Mouse (Mus musculus) stomach, embryonic 16.5 days (tissue): ENCODE measurements around the gene Ehbp1. TPM values are rescaled to one million over a fixed set of nuclear protein-coding genes. Genes with fewer than 3 reads are reported as not detected.

ENCODE experiments used
- ATAC-seq: fragments of 200-750 bp; cut with Nextera tagmentation; 2 replicates; pipeline ENCODE4 v1.8.0; 2017; ENCODE audit warnings: moderate number of reproducible peaks, moderate TSS enrichment; ENCODE audit not compliant: insufficient read depth, low FRiP score
- H3K27ac ChIP-seq: fragments of 300-500 bp; sonication (generic); 2 replicates; pipeline ENCODE4 v1.5.1; 2014; ENCODE audit warnings: low read length
- H3K27me3 ChIP-seq: fragments of 300-500 bp; sonication (generic); 2 replicates; pipeline ENCODE4 v1.6.1; 2014; ENCODE audit warnings: low read length, control low read depth, mixed read lengths; ENCODE audit not compliant: control insufficient read depth, insufficient read depth
- H3K36me3 ChIP-seq: fragments of 300-500 bp; sonication (generic); 2 replicates; pipeline ENCODE4 v1.6.1; 2014; ENCODE audit warnings: low read length; ENCODE audit not compliant: control insufficient read depth, insufficient read depth
- H3K4me1 ChIP-seq: fragments of 300-500 bp; sonication (generic); 2 replicates; pipeline ENCODE4 v1.6.1; 2014; ENCODE audit warnings: low read length, control low read depth, mixed read lengths; ENCODE audit not compliant: control insufficient read depth, insufficient read depth
- H3K4me2 ChIP-seq: fragments of 300-500 bp; sonication (generic); 2 replicates; pipeline ENCODE4 v1.6.1; 2014; ENCODE audit warnings: low read depth, low read length, mixed read lengths
- H3K4me3 ChIP-seq: fragments of 300-500 bp; sonication (generic); replicated peaks from 2 replicates; pipeline ENCODE4 v1.5.1; 2014; ENCODE audit warnings: mild to moderate bottlenecking, low read length
- H3K9ac ChIP-seq: fragments of 300-500 bp; sonication (generic); 2 replicates; pipeline ENCODE4 v1.6.1; 2014; ENCODE audit warnings: low read length
- H3K9me3 ChIP-seq: fragments of 300-500 bp; sonication (generic); replicated peaks from 2 replicates; pipeline ENCODE4 v1.6.1; 2016; ENCODE audit warnings: low read length, control low read depth; ENCODE audit not compliant: control insufficient read depth
- WGBS: fragments of 180-500 bp; shearing (Covaris S2); extraction: QIAGEN DNeasy Blood & Tissue Kit; methylation state at CpG from one replicate; pipeline ENCODE4 v1.1.7; 2014; 5-methylcytosine and 5-hydroxymethylcytosine counted together
- polyA plus RNA-seq: library from polyadenylated mRNA; unstranded; fragments of >200 nt; fragmentation: Nextera tagmentation; extraction: Ambion mirVana; gene quantifications from 2 replicates; pipeline ENCODE4 v1.2.1, GENCODE M21; 2015

Ehbp1 gene
- polyA plus RNA-seq, 1 experiment from 2014 or later, result 12.7 TPM

- H3K27me3 ChIP-seq, result no peaks in the 10 kb centered on the region
- H3K36me3 ChIP-seq, result no peaks in the 10 kb centered on the region
- H3K9ac ChIP-seq, result no peak overlapping the region
- no peak overlapping the region for H3K4me3 ChIP-seq
- ATAC-seq, result no peak
- H3K4me1 ChIP-seq, result 0 out of 2 replicates have a peak, but pooled peaks cover 2% of the 10 kb centered on the region
- H3K27ac ChIP-seq, result no peak overlapping the region
- H3K9me3 ChIP-seq, result no peaks in the 10 kb centered on the region
- no peak overlapping the region for H3K4me2 ChIP-seq
- WGBS, result 64% methylated on average over 3 of the region's 3 CpGs
Measured at GRCm38 (mm10) chr11:22155366-22156095, 186.6 kb downstream of the Ehbp1 start.

- Histone ChIP-seq H3K4me2 (no peak overlapping the region), H3K36me3 (no peaks in the 10 kb centered on the region), H3K27ac (no peak overlapping the region), H3K4me1 (0 out of 2 replicates have a peak, but pooled peaks cover 2% of the 10 kb centered on the region), H3K27me3 (no peaks in the 10 kb centered on the region), H3K4me3 (no peak overlapping the region), H3K9ac (no peak overlapping the region), H3K9me3 (no peaks in the 10 kb centered on the region)
- ATAC-seq, result no peak
- 56% methylated on average over 9 of the region's 9 CpGs for WGBS
Measured at GRCm38 (mm10) chr11:22154501-22155294, 187.4 kb downstream of the Ehbp1 start.

DNA sequence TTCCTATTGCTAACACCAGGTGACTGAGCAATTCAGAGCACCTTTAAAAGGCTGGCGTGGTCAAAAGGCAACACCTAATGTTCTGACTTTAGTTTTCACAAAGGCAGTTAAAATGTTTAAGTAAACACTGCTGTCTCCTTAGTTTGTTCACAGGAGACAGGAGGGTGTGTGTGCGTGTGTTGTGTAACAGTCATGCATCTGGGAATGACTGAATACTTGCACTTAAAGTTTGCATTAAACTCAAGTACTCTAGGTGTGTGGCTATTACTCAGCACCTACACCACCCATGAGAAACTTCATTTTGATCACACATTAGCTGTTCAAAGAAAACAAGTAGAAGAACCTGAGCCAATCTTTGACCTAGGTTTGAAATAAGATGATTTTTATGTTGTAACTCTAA, 201.4 kb downstream of the Ehbp1 start:
- Histone ChIP-seq H3K4me3 (no peak overlapping the region), H3K9ac (no peak overlapping the region), H3K27me3 (no peaks in the 10 kb centered on the region), H3K27ac (no peak overlapping the region), H3K36me3 (peaks cover 2% of the 10 kb centered on the region; the same call in 1 of the 2 replicates), H3K9me3 (no peaks in the 10 kb centered on the region), H3K4me2 (no peak overlapping the region), H3K4me1 (no peaks in the 10 kb centered on the region)
- ATAC-seq, result no peak
- 48% methylated on average over 2 of the region's 2 CpGs for WGBS

DNA sequence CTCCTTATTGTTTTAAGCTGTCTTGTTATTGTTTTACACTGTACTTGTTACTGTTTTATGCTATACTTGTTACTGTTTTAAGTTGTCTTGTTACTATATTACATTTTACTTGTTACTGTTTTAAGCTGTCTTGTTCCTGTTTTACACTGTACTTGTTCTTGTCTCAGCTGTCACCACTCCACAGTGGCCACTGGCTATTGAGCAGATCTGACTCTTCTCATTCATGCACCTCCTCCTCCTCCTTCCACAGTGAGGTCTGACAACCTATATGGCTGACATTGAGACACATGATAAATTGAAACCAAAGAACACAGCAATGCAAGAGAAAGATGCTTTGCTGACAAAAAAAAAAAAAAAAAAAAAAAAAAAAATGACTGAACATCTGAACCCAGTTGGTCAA, 203.6 kb downstream of the Ehbp1 start:
- Histone ChIP-seq H3K9me3 (no peaks in the 10 kb centered on the region), H3K36me3 (peaks cover 2% of the 10 kb centered on the region; the same call in 1 of the 2 replicates), H3K4me3 (no peak overlapping the region)

DNA sequence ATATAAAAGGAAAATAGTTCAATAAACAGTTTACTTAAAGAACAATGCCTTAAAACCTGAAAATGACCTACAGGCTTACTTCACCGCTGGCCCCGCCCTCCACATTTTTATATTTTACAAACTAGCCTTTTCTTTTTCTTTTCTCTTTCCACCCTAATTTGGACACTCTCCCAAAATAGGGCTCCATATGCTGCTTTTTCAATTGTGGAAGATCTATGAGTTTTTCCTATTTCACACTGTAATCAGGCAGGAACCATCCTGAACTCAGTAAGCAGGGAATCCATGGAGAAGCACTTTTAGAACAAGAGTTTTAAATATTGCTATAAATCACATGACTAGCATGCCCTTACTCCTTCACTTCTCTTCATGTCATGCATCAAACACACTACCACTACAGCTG, 216.9 kb downstream of the Ehbp1 start:
- H3K27ac ChIP-seq, result no peak overlapping the region
- no peaks in the 10 kb centered on the region for H3K27me3 ChIP-seq
- H3K36me3 ChIP-seq, result no peaks in the 10 kb centered on the region
- no peaks in the 10 kb centered on the region for H3K4me1 ChIP-seq
- WGBS, result 92% methylated on average over 2 of the region's 2 CpGs
- no peak overlapping the region for H3K9ac ChIP-seq
- H3K9me3 ChIP-seq, result no peaks in the 10 kb centered on the region
- H3K4me2 ChIP-seq, result no peak overlapping the region
- ATAC-seq, result no peak
- no peak overlapping the region for H3K4me3 ChIP-seq

More for the DNA sequence above, 203.6 kb downstream of the Ehbp1 start:
- no peak overlapping the region for H3K9ac ChIP-seq
- ATAC-seq, result no peak
- no peaks in the 10 kb centered on the region for H3K27me3 ChIP-seq
- H3K4me1 ChIP-seq, result no peaks in the 10 kb centered on the region
- H3K4me2 ChIP-seq, result no peak overlapping the region
- H3K27ac ChIP-seq, result no peak overlapping the region

- no peaks in the 10 kb centered on the region for H3K9me3 ChIP-seq
- H3K4me2 ChIP-seq, result no peak overlapping the region
- no peak overlapping the region for H3K9ac ChIP-seq
- H3K4me1 ChIP-seq, result no peaks in the 10 kb centered on the region
- no peak for ATAC-seq
- 90% methylated on average over 3 of the region's 3 CpGs for WGBS
- no peak overlapping the region for H3K4me3 ChIP-seq
- H3K27me3 ChIP-seq, result no peaks in the 10 kb centered on the region
- no peaks in the 10 kb centered on the region for H3K36me3 ChIP-seq
- H3K27ac ChIP-seq, result no peak overlapping the region
Measured at GRCm38 (mm10) chr11:22118853-22119252, 223.2 kb downstream of the Ehbp1 start.

DNA sequence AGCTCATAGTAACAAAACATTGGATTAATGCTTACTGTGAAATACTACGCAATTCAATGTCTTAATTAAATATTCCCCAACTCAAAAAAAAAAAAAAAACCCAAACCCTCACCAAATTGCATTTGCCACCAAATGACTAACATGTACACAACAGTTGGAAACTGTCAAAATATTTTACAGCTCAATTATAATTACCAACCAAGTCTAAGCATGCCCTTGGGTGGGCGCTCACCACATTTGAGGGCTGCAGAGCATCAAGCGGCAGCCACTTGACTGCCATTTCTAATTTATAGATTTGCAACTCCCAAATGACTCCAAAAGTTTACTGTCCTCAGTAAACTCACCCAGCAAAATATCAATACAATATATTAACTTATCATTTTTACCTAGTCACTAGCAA, 229.9 kb downstream of the Ehbp1 start:
- H3K36me3 ChIP-seq, result no peaks in the 10 kb centered on the region
- H3K27me3 ChIP-seq, result no peaks in the 10 kb centered on the region
- no peak overlapping the region for H3K27ac ChIP-seq
- no peak for ATAC-seq
- no peak overlapping the region for H3K9ac ChIP-seq
- no peak overlapping the region for H3K4me3 ChIP-seq
- H3K9me3 ChIP-seq, result no peaks in the 10 kb centered on the region
- H3K4me2 ChIP-seq, result no peak overlapping the region
- no peaks in the 10 kb centered on the region for H3K4me1 ChIP-seq
- WGBS, result 98% methylated on average over 3 of the region's 3 CpGs

DNA sequence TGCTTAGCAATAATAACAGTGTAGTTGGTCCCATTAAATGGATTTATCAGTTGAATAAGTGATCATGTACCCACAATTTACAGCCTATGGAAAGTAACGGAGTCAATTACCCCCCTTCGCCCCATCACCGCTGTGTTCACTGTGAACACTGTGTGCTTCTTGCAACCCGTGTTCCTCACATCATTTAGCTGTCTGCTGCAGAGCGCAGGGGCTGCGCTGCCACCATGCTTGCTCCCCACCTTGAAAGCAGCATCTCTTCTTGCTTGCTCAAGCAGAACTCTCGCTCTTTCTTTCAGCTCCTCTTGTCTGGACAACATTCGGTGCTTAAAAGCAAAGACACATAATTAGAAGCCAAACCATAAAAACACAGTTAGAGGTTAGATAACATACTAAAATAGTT, 252.7 kb downstream of the Ehbp1 start:
- no peaks in the 10 kb centered on the region for H3K27me3 ChIP-seq
- no peak overlapping the region for H3K4me3 ChIP-seq
- no peaks in the 10 kb centered on the region for H3K9me3 ChIP-seq
- H3K4me1 ChIP-seq, result no peaks in the 10 kb centered on the region
- no peak overlapping the region for H3K4me2 ChIP-seq
- no peak overlapping the region for H3K9ac ChIP-seq
- 94% methylated on average over 8 of the region's 8 CpGs for WGBS
- H3K36me3 ChIP-seq, result no peaks in the 10 kb centered on the region; the same call in 1 of the 2 replicates
- H3K27ac ChIP-seq, result no peak overlapping the region
- ATAC-seq, result no peak

- Histone ChIP-seq H3K27me3 (no peaks in the 10 kb centered on the region), H3K27ac (no peak overlapping the region), H3K4me1 (0 out of 2 replicates have a peak, but pooled peaks cover 3% of the 10 kb centered on the region), H3K4me2 (no peak overlapping the region), H3K9ac (no peak overlapping the region), H3K36me3 (0 out of 2 replicates have a peak, but pooled peaks cover 4% of the 10 kb centered on the region), H3K9me3 (no peaks in the 10 kb centered on the region), H3K4me3 (no peak overlapping the region)
- 58% methylated on average over 2 of the region's 2 CpGs for WGBS
- no peak for ATAC-seq
Measured at GRCm38 (mm10) chr11:22063352-22063751, 278.7 kb downstream of the Ehbp1 start.
